Mouse (Mus musculus): ENCODE results near the gene Dnajc4.

The Dnajc4 gene

DNA sequence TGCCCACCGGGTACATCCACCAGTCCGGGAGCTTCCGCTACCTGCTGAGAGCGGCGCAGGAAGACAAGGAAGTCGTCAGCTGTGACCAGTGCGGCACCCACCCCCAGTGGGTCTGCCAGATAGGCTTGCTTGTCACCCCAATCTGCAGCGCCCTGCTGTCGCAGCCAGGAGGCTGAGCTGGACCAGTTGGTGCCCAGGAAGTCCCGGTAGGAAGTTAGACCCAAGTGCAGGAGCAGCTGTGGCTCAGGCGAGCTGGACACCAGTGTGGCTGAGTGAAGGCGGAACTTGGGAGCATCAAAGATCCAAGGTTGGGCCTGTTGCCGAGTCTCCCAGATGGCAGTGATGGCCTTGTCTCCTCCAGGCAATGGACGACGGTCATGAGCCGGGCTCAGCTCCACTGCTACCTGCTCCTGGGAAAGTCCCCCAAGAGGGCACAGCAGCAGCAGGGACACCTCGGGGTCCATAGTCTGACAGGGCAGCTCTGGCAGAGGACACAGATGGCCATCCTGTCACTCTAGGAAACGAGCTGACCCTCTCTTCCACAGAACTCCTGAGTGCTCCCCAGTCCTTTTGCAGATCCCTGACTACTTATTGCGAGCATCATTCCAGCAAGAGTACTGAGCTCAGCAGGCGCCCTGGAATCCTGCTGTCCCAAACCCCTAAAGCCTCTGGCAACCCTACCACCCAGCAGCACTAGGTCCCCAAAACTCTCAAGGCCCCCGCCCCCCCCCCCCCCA is 3.1 kb upstream of the Dnajc4 start:
- WGBS, result 39% methylated on average over 21 of the region's 21 CpGs

DNA sequence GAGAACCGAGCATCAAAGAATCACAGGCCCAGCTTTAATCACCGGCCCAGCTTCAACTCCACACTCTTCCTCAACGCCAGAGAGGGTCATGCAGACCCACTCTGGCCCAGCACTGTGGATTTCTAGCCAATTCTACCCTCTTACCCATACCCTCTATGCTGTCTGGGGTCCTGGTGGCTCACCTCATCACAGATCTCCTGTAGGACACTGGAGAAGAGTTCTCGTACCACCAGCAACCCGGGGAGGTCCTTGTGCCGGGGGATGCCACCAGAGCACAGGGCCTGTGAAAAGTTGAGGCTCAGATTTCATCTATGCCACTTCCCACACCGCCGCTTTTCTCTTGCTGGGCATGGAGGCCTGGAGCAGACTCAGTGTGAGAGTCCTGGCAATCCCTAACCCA is 2.1 kb upstream of the Dnajc4 start:
- WGBS, result 87% methylated on average over 8 of the region's 8 CpGs

DNA sequence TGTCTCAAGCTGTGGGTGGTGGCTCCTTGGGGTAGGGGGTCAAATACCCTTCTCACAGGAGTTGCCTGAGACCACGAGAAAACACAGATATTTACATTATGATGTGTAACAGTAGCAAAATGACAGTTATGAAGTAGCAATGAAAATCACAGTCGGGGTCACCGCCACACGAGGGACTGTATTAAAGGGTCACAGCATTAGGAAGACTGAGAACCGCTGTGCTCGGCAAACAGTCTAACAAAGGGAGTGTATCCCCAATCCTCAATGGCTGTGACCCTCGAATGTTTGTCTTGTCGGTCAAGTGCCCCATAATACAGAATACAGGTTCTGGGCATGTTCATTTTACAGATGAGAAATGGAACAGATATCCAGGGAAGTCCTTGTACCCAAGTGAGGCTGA is 1.6 kb upstream of the Dnajc4 start:
- WGBS, result 90% methylated on average over 8 of the region's 8 CpGs

DNA sequence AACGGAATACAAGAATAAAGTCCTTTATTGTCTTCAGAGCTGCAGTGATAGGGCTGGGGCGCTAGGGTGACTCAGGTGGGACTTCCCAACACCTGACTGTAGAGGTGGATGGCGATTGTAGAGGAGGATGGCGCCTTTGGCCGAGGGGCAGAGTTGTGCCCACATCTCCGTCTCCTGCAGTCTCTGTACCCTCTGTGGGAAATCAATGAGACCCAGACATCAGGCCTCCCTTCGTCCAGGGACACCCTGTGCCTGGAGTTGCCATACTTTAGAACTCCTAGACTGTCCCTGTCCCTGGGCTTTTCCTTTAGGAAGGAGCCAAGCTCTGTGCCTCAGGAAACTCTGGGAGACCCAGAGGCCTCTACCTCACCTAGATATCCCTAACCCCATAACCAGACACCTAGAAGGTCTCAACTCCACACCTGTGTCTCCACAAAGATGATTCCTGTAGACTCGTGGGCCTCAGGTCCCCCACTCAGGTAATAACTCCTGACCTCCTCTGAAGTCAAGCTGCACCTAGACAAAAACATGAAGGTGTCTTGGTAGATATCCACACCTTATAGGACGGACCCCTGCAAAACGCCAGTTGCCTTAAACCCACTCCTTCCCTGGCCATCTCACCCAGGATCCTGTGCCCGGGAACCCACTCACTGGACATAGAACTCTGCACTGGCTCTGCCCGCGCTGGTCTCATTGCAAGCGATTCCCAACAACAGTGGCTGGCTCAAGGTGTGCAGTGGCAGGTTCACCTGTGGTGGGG is 819 bp upstream of the Dnajc4 start:
- 64% methylated on average over 14 of the region's 14 CpGs for WGBS

DNA sequence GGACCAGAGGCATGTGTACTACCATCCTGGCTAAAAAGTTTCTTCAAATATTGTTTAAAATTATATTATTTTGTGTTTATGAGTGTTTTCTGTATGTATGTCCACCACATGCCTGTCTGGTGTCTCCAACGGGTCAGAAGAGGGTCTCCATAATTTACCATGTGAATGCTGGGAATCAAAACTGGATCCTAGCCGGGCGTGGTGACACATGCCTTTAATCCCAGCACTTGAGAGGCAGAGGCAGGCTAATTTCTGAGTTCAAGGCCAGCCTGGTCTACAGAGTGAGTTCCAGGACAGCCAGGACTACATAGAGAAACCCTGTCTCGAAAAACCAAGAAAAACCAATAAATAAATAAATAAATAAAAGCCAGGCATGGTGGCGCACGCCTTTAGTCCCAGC is 1.2 kb downstream of the Dnajc4 start:
- WGBS, result 93% methylated on average over 6 of the region's 6 CpGs

DNA sequence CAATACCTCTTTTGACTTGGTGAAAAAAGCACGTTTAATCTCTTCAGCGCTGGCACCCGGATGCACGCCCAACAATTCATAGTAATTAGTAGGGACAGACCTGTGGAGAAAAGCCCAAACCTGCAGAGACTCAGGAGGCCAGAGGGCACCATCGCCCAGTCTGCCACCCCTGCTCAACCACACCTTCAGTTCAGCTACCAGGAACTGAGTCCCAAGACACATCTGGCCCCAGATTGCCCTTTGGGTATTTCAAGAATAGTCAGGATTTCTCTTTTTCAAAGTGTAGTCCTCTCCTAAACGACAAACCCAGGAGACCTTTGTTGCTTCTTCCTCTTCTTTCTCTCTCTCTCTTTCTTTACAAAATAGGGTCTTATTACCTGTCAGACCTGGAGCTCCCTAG is 1.7 kb downstream of the Dnajc4 start:
- WGBS, result 91% methylated on average over 6 of the region's 6 CpGs

DNA sequence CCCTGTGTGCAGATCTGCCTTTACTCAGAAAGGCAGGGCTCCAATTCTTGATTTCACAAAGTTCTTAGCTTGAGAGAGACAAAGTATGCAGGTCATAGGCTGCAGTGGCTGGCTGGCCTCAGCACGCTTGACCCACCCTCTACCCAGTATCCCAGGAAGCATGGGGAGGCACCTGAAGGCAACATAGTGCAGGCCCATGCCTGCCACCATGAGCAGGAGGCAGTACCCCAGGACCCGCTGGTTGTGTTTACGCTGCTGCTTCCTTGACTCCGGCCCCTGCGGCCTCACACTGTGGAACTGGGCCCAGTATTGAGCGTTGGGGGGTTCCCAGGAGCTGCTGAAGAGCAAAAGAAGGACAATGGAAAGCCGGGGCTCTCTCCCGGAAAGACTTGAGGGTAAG is 3.1 kb downstream of the Dnajc4 start:
- 86% methylated on average over 8 of the region's 8 CpGs for WGBS

DNA sequence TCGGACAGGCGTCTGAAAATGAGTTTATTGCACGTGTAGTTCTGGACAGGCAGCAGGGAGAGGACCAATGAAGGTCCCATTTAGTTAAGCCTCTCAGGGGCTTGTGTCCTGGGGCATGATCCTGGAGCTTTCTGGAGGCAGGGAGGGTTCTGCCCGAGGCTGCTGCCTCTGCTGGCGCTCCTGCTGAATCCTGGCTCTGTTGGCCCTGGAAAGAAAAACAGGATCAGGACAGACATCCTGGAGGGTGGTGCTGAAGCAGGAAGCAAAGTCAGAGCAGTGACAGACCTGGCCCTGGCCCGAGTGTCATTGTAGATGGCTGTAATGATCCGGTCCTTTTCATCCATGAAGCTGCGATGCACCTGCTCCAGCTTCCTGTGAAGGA is 4.5 kb downstream of the Dnajc4 start:
- WGBS, result 2% methylated on average over 8 of the region's 8 CpGs

DNA sequence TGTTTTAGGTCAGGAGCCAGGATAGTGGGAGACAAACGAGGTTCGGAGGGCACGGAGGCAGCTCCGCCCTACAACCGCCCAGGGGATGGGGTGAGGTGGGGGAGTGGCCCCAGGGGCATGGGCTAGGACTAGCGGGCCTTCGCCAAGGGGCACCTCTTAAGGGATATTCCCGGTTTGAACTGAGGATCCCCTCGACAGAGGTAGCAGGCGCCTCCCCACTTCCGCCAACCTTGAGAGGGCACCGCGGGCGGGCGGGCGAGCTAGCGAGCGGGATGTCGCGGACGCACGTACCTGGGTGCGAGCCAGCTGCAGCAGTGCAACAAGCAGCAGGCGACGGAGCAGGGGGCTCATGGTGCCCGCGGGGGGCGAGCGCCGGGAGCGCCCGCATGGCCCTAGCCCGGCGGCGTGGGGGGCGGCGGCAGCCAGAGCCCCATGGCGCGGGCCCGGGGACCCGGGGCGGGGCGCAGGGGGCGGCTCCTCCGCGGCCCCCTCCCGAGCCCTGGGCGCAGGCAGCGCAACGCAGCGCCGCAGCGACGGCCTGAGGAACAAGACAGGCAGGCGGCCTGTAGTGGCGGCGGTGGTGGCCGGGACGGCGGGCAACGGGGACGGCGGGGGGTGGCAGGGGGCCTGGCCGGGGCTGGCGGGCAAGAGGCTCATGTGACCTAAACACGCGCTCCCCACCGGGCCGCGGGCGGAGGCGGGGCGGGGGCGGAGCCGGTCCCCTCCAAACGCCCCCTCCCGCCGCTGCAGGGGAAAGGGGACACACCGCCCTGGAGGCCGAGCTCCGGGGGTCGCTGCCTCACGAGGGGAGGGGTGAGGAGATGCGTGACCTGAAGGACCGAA is 5.1 kb downstream of the Dnajc4 start, which contains the start of gene Vegfb:
Gene Vegfb, minus strand, starts transcription at position 591 of the 843 bp plus-strand sequence.
- WGBS, result under 1% methylated on average over 80 of the region's 85 CpGs

DNA sequence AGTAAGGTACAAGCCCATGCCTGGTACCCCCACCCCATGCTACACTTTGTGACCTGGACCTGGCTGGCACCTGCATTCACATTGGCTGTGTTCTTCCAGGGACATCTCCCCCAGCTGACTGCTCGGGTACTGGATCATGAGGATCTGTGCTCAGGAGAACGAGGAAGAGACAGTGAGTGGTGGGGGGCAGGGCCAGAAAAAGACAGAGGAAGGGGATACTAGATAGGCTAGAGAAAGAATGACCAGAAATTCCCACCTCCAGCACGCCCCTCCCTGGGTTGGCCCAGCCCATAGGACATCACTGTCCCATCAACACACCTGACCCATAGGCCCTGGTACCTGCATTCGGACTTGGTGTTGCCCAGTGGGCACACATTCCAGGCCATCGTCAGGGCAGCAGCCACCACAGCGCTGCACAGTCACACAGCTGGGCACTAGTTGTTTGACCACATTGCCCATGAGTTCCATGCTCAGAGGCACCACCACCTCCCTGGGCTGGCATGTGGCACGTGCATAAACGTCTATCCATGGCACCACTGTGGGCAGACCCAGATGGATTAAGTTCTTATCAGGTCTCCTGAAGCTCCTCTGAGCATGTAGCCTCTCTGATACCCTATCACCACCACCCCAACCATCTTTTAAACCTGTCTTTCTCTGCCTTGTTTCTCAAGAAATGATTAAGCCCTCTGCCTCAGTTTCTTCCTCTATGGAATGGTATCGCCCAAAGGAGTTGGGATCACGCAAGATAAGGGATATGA is 6.2 kb downstream of the Dnajc4 start:
- 75% methylated on average over 10 of the region's 10 CpGs for WGBS

DNA sequence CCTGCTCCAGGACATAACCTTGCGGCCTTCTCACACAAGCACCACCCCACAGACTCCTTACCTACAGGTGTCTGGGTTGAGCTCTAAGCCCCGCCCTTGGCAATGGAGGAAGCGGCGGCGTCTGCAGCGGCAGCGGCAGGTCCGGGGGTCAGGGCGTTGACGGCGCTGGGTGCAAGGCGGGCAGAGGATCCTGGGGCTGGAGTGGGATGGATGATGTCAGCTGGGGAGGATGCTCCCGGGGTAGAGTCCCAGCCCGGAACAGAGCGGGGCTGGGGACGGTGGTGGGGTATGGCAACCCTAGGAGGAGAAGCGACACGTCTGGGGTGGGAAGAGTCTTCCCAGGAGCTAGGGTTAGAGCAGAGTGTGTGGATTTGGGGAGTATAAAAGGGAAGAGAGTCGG is 7.1 kb downstream of the Dnajc4 start:
- 91% methylated on average over 19 of the region's 19 CpGs for WGBS

DNA sequence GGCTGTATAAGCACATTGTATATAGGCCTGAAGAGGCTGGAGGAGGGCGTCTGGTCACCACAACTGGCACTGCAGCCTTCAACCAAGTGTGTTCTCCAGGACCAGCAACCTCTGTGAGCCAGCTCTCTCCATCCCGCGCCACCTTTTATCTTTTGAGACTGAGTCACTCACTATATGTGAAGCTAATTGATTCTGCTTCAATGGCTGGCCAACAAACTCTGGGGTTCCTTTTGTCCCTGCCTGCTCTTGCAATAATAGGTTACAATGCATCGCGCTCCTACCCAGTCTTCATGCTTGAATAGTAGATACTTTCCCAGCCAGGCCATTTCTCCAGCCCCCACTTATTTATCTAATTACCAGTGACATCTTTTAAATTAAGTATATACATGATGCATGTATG is 8.8 kb downstream of the Dnajc4 start:
- WGBS, result 64% methylated on average over 5 of the region's 5 CpGs

DNA sequence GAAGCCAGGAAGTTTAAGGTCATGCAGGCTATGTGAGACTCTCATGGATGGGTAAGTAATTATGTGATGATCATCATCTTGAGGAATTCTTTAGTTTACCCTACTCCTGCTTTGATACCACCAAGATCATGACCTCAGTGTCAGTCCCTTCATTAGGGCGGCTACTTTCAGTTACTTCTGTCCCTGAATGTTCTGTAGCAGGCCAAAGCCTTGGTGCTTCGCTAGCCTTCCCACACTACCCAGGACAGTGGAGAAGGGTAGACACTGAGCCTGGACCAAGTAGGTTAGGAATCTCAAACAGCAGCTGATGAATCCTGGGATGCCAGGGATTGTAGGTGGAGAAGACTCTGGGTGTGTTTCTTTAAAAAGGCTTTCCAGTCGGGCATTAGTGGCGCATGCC is 10.9 kb downstream of the Dnajc4 start:
- 81% methylated on average over 4 of the region's 4 CpGs for WGBS

DNA sequence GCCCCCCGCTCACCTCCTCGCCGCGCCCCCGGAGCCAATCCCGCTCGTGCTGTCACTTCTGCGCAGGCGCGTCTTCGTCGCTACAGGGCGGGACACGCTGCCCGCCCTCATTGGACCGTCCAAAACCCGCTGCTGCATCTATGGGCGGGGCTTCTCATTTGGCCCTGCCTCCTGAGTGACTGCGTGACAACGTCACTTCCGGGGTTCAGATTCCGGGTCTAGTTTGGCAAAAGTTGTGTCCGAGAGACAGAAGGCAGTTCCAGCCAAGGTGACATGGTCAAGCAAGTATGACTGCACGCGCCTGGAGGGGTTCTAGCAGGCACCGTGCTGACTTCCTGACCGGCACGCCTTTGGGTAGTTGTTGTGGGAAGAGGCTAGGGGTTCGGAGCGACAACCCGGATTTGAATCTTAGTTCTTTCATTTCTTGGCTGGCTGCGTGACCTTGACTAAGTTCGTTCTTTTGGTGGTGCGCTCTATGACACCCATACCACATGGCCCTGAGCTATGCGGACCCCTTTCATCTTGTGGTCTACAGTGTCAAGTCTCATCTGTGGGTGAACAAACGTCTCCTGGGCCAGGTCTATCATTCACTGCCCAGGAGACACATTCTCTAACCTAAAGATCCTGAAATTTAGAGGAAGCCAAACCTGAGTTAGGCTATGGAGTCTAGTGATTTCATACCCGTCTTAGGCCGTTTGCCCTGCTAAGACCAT is 11.8 kb downstream of the Dnajc4 start, which contains the start of gene Fkbp2:
Gene Fkbp2, minus strand, starts transcription at position 121 of the 713 bp plus-strand sequence.
- WGBS, result 2% methylated on average over 38 of the region's 38 CpGs

DNA sequence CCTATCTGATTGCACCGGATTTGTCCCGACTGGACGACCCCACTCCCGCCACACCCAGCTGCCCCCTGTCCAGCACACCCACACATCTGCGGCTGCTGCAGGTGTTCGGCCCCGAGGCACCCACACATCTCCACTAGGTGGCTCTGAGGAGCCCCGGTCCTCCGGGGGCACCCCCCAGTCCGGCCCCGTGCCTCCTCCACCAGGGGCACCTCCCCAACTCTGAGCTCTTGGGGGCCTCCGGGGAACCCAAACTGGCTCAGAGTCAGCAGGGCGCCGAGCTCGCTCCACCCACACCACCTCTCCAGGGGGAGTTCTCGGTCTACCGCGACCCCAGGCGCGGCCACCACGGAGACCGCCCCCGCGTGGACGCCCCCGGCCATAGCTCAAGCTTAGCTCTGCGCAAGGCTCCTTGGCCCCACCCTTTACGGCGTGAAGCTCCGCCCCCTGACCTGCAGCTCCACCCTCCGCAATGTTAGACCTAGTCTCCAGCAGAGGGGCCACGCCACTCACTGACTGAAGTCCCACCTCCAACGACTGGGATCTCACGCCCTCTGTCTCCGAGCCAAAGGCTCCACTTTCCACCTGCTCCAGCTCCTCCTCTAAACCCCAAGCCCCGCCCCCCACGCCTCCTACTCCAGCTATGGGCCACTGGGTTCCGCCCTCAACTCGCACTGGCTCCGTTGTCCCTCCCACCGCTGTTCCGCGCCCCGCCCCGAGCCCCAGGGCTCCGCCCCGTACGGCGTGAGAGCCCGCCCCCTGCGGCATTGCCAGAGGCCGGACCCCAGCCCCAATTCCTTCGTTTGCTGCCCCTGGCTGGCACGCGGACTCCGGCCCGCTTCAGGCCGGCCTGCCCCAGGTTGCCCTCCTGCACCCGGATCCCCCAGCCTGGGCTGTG is 12.6 kb downstream of the Dnajc4 start:
- WGBS, result under 1% methylated on average over 59 of the region's 59 CpGs

DNA sequence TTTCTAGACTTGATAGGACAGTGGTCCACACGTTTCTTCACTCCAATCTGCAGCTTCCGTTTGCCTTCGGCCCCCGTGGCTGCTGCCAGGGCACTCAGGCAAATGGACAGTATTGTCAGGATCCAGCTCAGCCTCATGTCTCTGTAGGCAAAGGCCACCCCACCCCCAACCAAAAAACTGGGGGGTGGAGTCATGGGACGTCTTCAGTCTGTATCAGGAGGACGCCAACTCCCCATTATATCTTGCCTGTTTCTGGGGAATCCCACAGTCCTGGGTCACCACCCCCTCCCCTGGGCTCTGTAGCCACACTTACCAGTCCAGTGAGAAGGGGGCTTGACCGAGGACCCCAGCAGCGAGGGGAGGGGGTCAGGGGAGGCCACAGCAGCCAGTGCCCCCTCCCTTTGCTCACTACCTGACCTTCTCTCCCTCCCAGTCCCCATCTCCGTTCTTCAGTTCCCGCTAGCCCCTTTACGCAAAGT is 13.3 kb downstream of the Dnajc4 start:
- 8% methylated on average over 11 of the region's 11 CpGs for WGBS

DNA sequence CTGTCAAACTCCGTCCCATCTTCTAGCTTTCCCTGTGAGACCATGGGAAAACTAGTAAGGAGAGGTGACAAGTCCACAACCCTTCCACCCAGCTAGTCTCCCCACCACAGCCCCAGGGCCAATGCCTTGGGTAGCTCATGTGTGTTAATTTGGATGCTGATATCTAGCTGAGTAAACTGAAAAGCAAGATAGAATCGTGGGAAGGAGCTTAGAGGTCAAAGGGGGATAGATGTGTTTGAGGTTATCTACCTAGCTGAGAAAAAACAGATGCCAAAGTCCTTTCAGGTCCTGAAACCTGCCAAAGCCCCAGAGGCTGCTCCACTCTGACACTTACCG is 13.8 kb downstream of the Dnajc4 start:
- WGBS, result 31% methylated on average over 3 of the region's 3 CpGs

DNA sequence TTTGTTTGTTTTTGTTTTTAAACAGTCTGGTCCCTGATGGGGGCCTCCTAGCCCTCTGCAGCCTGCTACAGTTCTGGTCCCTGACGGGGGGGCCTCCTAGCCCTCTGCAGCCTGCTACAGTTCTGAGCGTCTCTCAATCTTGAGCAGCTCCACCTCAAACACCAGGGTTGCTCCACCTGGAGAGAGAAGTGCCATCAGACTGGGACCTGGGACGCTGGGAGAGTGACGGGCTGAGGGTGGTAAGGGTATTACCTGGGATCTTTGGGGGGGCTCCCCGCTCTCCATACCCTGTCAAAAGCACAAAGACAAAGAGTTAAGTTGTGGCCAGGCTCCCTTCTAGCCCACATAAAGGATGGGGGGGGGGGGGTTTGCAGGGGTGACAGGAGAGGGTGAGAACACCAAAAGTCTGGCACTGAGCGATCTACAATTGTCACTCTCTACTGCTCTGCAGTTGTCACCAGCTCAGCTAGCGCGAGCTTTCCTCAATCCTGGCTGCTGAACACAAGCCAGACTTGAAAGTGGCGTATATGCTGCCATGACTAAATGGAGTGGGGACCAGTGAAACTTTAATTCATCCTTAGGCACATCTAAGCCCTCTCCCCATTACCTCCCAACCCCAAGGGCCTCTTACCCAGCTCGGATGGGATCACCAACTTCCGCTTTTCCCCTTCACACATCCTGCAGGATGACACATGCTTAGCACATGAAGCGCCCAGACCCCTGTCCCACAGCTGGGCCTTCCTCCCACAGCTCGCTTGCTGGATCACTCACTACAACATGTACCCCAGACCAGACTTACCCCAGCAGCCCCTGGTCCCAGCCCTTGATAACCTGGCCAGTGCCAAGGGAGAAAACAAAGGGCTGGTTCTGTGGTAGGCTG is 14.4 kb downstream of the Dnajc4 start:
- WGBS, result 60% methylated on average over 13 of the region's 13 CpGs

Measured in cerebral cortex, adult 2 months (tissue).